Mouse (Mus musculus) ES-E14 (cell line): ENCODE results near the gene Srrm3. TPM values are rescaled to one million over a fixed set of nuclear protein-coding genes. Genes with fewer than 3 reads are reported as not detected.
A peak's percentile ranks its signal among the peaks of the same experiment; 100 is the strongest.

Source experiments
- DNase-seq: peaks from one replicate; pipeline ENCODE4 v3.0.0-alpha.2; 2013; ENCODE audit warnings: low read depth, low spot score
- H3K27ac ChIP-seq: 2 replicates; pipeline ENCODE4 v1.5.1; 2012; ENCODE audit warnings: low read depth, mild to moderate bottlenecking, low read length, moderate library complexity, mixed read lengths; ENCODE audit not compliant: poor library complexity, insufficient read depth, severe bottlenecking
- H3K36me3 ChIP-seq: 2 replicates; pipeline ENCODE4 v1.6.1; 2012; ENCODE audit warnings: mild to moderate bottlenecking, low read length, moderate library complexity, mixed read lengths; ENCODE audit not compliant: control insufficient read depth, poor library complexity, insufficient read depth, severe bottlenecking
- H3K4me1 ChIP-seq, 2 experiments: fragments of 150-350 bp in 1 of 2; sonication (generic) in 1 of 2; 2 replicates each; pipeline ENCODE4 v1.6.1; 2012; ENCODE audit warnings: low read length in 2 of 2, mild to moderate bottlenecking in 1 of 2, mixed read lengths in 1 of 2; ENCODE audit not compliant: control insufficient read depth in 2 of 2, insufficient read depth in 2 of 2, poor library complexity in 1 of 2
- H3K4me3 ChIP-seq, 2 experiments: fragments of 150-350 bp in 1 of 2; sonication (generic) in 1 of 2; 2 replicates each; pipeline ENCODE4 v1.5.1; 2012; ENCODE audit warnings: low read length in 2 of 2, low read depth in 1 of 2, mild to moderate bottlenecking in 1 of 2, mixed read lengths in 1 of 2; ENCODE audit not compliant: insufficient read depth in 1 of 2, poor library complexity in 1 of 2, severe bottlenecking in 1 of 2
- H3K9ac ChIP-seq: 2 replicates; pipeline ENCODE4 v1.6.1; 2012; ENCODE audit warnings: low read depth, mild to moderate bottlenecking, low read length, mixed read lengths; ENCODE audit not compliant: poor library complexity, insufficient read depth, severe bottlenecking
- H3K9me3 ChIP-seq: fragments of 150-350 bp; sonication (generic); 2 replicates; pipeline ENCODE4 v1.6.1; 2012; ENCODE audit warnings: low read depth, mild to moderate bottlenecking, low read length; ENCODE audit not compliant: control insufficient read depth, insufficient read depth
- CHD2 ChIP-seq: IDR thresholded peaks from 2 replicates; pipeline ENCODE4 v1.6.1; 2014; ENCODE audit warnings: mild to moderate bottlenecking, low read depth, low read length, inconsistent platforms
- HCFC1 ChIP-seq: IDR thresholded peaks from 2 replicates; pipeline ENCODE4 v1.6.1; 2012; ENCODE audit warnings: low read length, inconsistent platforms, borderline replicate concordance; ENCODE audit not compliant: insufficient read depth
- MAFK ChIP-seq: IDR thresholded peaks from 2 replicates; pipeline ENCODE4 v1.6.1; 2014; ENCODE audit warnings: mild to moderate bottlenecking, low read depth, low read length, inconsistent platforms; ENCODE audit not compliant: insufficient read depth
- ZC3H11A ChIP-seq: IDR thresholded peaks from 2 replicates; pipeline ENCODE4 v1.6.1; 2012; ENCODE audit warnings: low read depth, mild to moderate bottlenecking, inconsistent platforms, low read length, borderline replicate concordance
- ZNF384 ChIP-seq: IDR thresholded peaks from 2 replicates; pipeline ENCODE4 v1.6.1; 2012; ENCODE audit warnings: low read depth, low read length, inconsistent platforms
- in situ Hi-C, 2 experiments: fragments of 600-800 bp; cut with MboI; formaldehyde crosslinking; loops; one replicate each; pipeline ENCODE4 v1.15.1; 2025; ENCODE audit warnings: low sequenced_read_pairs in 2 of 2, inconsistent platforms in 1 of 2; ENCODE audit not compliant: unreplicated experiment in 2 of 2
- total RNA-seq: library from RNA; depleted of rRNA; stranded (reverse); fragments of 300-350 nt; gene quantifications from 2 replicates; pipeline ENCODE4 v1.2.3, GENCODE M21; 2012

The Srrm3 gene
- total RNA-seq, 1 experiment: 0.18 TPM

DNA sequence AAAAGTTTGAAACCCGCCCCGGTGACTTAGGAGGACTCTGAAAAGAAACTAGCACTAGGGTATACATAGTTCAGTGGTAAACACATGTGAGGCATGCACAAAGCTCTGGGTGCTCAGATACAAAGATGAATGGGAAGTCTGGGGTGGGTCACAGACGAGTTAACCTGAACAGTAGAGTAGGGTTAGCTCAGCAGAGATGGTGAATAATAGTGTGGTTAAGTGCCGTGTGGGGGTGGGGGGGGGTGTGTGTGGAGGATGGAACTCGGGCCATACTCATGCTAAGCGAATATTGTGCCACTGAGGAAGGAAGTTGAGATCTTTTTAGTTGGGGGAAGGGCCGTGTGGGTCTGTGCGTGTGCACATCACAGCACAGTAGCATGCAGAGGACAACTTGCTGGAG is 26.4 kb upstream of the Srrm3 start:
- Histone ChIP-seq H3K4me3 (no peak overlapping the region; a peak in 1 of 4 replicates), H3K9ac (no peak overlapping the region; the same call in 1 of the 2 replicates), H3K36me3 (peaks cover 39% of the 10 kb centered on the region), H3K9me3 (no peaks in the 10 kb centered on the region), H3K27ac (no peak overlapping the region), H3K4me1 (peaks cover 2 to 3% of the 10 kb centered on the region in 2 experiments; a peak in 1 of 4 replicates)
- in situ Hi-C loops: no loop called here
- DNase-seq: no peak
- TF ChIP-seq MAFK (no peak), HCFC1 (no peak), ZNF384 (no peak), CHD2 (no peak), ZC3H11A (no peak)

DNA sequence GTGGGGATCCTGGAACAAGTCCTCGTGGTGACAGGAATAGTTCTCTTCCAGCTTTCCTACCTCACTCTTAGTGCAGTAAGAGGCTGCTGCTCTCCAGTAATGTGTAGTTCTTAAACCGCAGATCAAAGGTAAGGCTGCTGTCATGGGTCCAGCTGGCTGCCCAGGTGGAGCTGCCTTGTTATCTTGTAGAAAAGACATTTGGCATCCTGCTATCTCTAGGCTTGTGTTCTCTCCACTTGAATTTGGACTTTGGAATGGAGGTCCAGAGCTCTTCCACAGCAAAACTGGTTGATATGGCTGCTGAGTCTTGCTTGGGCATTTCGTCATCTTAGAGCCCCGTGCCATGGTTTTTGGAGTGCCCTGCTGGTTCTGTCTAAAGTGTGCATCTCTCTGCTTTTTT is 23.8 kb upstream of the Srrm3 start:
- DNase-seq: no peak
- H3K36me3 ChIP-seq: peaks cover 64% of the 10 kb centered on the region
- TF ChIP-seq ZC3H11A (no peak), MAFK (no peak), ZNF384 (no peak), HCFC1 (no peak), CHD2 (no peak)
- H3K9ac ChIP-seq: no peak overlapping the region
- H3K9me3 ChIP-seq: no peaks in the 10 kb centered on the region
- in situ Hi-C loops: no loop called here
- no peak overlapping the region for H3K4me3 ChIP-seq
- peaks cover 2 to 3% of the 10 kb centered on the region in 2 experiments; a peak in 1 of 4 replicates for H3K4me1 ChIP-seq
- H3K27ac ChIP-seq: no peak overlapping the region

GRCm38 (mm10) chr5:135793996-135794858 is 12.5 kb upstream of the Srrm3 start:
- Histone ChIP-seq H3K36me3 (peaks cover 21% of the 10 kb centered on the region), H3K4me1 (peaks cover 1 to 9% of the 10 kb centered on the region in 2 experiments; a peak in 2 of 4 replicates), H3K27ac (peak overlapping the region; percentile 42), H3K4me3 (peak overlapping the region in 1 of 2 experiments; percentile 35; a peak in 2 of 4 replicates), H3K9me3 (no peaks in the 10 kb centered on the region), H3K9ac (0 out of 2 replicates have a peak overlapping the region, but pooled peaks have one; percentile 3)
- DNase-seq: peak; percentile 84
- no peak for TF ChIP-seq MAFK
- peak; percentile 36; the same call in 1 of the 2 replicates for TF ChIP-seq ZC3H11A
- no peak for TF ChIP-seq CHD2
- TF ChIP-seq HCFC1: peak; percentile 30; the same call in 1 of the 2 replicates
- TF ChIP-seq ZNF384: no peak
- in situ Hi-C loops: no loop called here

DNA sequence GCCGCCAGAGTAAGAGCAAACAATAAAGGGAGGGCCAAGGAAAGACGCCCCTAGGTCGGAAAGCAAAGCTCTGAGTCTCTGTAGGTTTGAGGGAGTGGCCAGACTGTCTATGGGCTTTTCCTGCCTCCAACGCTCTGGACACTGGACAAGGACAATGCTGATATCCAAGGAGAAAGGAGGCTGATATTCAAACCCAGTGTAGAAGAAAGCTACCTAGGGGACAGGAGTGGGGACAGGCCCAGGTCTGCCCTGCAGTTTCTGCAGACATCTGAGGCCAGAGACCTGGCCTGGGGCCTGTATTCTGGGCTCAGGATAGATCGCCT is 11.9 kb upstream of the Srrm3 start:
- H3K4me1 ChIP-seq: peaks cover 1 to 7% of the 10 kb centered on the region in 2 experiments; a peak in 2 of 4 replicates
- in situ Hi-C loops: no loop called here
- H3K4me3 ChIP-seq: peak overlapping the region in 1 of 2 experiments; percentile 15; a peak in 2 of 4 replicates
- H3K9me3 ChIP-seq: no peaks in the 10 kb centered on the region
- TF ChIP-seq ZC3H11A: no peak
- TF ChIP-seq CHD2: no peak
- no peak for TF ChIP-seq ZNF384
- no peak for TF ChIP-seq MAFK
- TF ChIP-seq HCFC1: no peak
- peak overlapping the region; percentile 3; the same call in 1 of the 2 replicates for H3K9ac ChIP-seq
- H3K27ac ChIP-seq: peak overlapping the region; percentile 9; the same call in 1 of the 2 replicates
- peaks cover 15% of the 10 kb centered on the region for H3K36me3 ChIP-seq
- no peak for DNase-seq
